Mouse (Mus musculus) ES-Bruce4 (cell line): ENCODE measurements around the gene Map3k3.

Experiments used
- EP300 ChIP-seq: IDR thresholded peaks from 2 replicates; pipeline ENCODE4 v1.6.1; 2011; ENCODE audit warnings: low read depth, low read length; ENCODE audit not compliant: insufficient read depth
- POLR2A ChIP-seq: IDR thresholded peaks from one replicate; pipeline ENCODE4 v1.8.1; 2011; ENCODE audit warnings: low read length; ENCODE audit not compliant: insufficient read depth

DNA sequence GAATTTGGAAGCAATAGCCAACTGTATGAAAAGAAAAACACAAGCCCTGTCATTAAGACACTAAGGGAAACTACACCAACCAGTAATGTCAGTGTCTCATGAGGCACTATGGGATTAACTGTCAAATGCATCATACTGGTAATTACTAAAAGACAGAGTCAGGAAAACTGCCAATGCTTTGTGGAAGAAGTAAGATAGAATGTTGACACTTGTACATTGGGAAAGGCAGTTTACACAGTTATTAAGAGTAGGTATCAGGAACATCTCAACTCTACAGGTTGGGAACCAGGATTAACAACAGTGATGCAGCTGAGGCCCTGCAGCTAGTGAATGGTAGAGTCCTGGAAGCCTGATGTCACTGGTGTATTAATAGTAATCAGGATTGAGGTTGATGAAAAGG is 40.1 kb upstream of the Map3k3 start:
- TF ChIP-seq POLR2A (no peak), EP300 (no peak)
